Mouse (Mus musculus) testis, postnatal 14 days (tissue): ENCODE data around the gene Tulp1.
A peak's percentile ranks its signal among the peaks of the same experiment; 100 is the strongest.
"Not testable (repeated sequence)": the region's sequence is repeated elsewhere in the genome, so short reads cannot be mapped to it uniquely, and the experiment has no call there.

Experiments
- DNase-seq: peaks from one replicate; pipeline ENCODE4 v3.0.0; 2021; ENCODE audit warnings: low spot score

The Tulp1 gene

DNA sequence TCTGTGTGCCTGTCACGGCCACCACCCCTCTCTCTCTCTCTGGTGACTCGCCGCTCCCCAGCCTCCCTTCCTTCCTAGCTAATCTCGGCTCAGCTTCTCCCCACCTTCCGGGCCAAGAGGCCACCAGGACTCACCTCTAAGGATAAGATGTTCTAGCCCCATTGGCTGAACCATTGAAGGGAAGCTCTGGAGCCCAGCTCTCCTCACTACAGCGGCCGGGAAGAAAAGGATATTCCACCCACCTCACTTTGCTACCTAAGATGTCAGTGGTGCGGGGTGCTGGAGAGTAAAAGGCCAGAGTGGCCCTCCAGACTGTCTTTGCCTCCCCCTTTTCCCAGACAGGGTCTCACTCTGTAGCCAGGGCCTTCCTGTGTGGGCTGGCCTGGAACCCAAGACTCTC is at the start of gene Tulp1:
TSS of gene Tulp1 (minus strand) at position 101 of the 400 bp plus-strand sequence.
- no peak for DNase-seq

DNA sequence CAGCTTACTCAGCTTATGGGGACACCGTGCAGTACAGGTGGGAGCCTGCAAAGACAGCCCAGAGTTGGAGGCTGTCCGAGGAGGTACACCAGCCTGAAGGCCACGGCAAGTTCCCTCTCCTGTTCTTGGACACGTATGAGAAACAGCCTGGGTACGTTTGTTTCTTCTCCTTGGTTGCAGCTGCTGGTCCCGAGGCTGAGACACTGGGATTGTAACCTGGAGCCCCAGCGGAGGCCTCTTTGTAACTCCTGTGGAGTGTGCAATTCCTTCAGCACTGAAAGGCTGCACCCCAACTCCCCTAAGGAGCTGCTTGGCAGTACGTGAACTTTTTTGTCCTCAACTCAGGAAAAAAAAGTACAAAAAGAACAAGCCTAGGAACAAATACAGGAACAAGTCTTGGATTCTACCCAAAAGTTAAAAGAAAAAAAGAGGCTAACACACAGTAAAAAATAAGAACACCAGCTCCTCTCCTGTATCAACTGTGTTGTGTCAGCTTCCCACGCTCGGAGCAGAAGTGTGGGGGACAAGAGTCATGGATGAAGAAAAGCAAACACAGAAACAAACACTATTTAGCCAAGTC is 46.4 kb upstream of the Tulp1 start:
- DNase-seq, result no peak

DNA sequence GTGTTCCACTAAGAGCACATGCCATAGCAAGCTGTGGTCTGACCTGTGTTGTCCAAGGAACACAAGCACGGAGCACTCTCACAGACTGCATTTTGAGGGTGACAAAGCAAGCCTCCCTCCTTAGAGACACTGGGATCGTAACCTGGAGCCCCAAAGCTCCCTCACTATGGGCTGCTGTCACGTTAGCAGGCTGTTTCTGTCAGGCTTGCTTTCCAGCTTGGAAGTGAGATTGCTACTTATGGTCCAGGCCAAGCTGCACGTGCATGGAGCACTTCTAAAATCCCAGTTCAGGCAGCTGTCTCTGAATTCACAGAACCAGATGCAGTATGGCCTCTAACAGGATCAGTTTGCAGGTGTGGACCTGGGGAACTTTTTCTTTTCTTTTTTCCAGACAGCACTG is 45.7 kb upstream of the Tulp1 start:
- no peak for DNase-seq

DNA sequence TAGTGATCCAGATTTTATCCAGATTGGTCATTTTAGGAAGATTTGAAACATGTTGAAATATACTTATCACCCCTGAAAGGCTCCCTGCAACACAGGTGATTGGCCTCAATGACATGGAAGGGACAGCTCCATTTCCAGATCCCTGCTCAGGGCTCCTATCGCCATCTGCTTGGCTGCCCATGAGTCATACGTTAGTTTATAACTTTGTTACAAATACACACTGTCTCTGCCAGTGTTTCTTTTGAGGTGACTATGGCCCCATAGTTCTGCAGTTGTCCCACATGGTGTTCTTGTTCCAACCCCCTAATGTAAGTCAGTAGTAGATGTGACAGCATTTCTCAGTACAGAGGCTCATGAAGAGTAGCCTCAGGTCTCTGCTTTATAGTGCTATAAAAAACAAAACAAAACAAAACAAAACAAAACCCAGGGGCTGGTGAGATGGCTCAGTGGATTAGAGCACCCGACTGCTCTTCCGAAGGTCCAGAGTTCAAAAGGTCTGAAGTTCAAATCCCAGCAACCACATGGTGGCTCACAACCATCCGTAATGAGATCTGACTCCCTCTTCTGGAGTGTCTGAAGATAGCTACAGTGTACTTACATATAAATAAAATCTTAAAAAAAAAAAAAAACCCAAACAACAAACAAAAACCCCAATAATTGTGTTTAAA is 43.4 kb upstream of the Tulp1 start:
- no peak for DNase-seq

DNA sequence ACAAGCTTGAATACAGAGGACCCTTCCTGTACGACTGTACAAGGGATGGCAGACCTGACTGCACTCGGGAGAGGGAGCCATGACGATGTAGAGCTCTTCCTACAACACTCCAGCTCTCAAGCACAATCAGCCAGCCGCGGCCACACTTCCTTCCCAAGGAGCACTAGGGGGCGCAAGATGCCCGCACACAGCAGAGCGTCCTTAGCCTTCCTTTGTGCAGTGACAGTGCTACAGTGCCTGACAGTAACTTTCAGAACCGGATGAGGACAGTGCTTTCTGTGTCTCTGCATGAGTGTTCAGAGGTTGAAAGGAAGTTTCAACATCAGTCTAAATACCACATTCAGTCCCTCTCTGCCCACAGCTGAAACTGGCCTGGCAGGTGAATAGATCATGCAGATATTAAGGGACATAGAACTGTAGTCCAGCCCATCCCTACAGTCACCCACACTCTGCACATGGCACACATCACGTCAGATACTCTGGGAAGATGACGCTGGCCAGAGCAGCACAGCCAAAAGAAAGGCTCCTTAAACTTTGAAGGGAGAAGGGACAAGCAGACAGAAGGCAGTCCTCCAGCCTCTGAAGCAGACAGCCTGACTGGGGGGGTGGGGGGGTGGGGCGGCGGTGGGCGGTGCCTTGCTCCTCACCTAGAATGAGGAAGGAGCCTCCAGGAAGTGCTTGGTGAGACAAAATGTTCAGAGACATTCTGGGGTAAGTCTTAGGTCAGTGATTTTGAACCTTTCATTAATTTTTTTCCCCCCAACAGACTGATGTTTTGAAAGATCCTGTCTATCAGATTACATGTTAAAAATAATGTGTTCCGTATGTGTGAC is 42.6 kb upstream of the Tulp1 start:
- peak; percentile 56 for DNase-seq

DNA sequence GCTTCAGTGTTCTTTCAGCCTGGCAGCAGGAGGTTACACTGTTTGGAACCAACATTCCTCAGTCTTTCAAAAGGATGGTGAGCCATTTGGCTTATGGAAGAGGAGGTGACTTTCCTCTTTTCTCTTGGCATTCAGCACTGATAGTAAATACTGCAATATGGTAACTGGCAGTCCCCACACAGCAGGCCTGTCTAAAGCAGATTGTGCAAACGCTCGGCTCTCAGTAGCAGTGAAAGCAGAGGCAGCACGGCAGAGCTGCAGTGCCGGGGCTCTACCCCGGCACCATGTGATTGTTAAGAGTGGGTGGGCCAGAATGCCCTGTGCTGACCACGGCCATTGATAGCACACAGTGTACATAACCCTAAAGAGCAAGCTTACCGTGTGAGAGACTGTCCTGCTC is 41.4 kb upstream of the Tulp1 start:
- DNase-seq, result no peak

DNA sequence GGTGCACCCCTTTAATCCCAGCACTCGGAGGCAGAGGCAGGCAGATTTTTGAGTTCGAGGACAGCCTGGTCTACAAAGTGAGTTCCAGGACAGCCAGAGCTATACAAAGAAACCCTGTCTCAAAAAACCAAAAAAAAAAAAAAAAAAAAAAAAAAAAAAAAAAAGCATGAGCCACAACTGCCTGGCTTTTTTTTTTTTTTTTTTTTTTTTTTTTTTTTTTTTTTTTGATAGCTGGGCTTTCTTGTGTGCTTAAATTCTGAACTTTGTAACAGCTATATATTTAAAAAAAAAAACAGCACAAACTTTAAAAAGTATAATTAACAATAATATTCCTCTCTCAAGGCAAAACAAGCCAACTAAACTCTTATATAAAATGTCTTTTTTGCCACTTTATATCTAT is 39.7 kb upstream of the Tulp1 start:
- DNase-seq, result not testable (repeated sequence)

DNA sequence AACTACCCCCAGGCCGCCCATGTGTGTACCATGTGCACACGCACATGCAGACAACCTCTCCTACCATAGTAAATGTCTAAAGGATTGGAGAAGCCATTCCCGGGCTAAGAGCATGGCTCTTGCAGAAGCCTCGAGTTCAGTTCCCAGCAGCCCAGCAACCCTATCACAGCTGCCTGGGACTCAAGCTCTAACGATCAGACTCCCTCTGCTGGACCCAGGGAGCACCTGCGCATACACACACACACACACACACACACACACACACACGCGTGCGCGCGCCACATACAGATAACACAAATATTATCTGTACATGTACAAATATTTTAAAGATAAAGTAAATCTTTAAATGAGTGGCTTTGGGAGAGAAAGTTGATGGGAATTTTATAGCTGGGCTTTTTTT is 39.3 kb upstream of the Tulp1 start:
- no peak for DNase-seq

DNA sequence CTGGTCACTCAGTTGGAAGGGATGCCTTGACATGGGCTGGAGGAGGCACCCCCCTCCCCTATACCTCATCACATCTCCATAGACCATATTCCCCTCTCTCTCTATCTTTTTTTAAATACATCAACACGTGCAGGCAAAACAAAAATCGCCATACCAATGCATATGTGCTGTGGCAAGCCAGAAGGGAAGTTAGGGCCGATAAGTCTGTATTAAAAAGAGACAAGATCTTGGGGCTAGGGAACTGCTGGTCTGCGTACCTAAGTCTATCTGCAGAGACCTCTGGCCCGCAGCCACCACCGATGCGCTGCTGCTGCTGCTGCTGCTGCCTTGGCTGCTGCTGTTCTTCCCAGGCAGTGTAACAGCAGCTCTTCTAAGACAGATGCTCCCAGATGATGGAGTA is 30.0 kb upstream of the Tulp1 start:
- no peak for DNase-seq

DNA sequence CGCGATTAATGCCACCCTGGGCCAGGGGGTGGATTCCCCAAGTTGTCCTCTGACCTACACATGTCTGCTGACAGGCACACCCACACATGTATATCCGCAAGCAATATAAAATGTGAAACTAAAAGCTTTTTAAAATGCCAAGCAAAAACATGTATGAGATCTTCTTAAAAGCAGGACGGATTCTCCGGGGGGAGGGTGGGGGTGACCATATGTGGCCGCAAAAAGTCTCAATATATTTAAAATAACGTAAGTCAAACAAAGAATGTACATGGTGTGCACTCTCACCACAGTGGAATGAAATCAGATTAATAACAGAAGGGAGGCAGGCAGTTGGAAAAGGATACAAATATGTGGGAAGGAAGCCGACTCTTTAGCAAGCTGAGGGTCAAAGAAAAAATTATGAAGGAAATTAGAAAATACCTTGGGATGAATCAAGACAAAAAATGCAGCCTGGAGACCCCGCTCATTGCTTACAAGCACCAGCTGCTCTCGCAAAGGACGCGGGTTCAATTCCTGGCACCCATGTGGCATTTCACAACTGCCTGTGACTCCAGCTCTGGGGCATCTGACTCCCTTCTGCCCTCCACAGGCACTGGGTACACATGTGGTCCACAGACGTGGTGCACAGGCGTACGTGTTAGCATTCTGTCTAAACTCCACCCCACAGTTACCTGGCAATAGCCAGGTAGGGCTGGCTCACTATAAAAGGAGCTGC is 29.2 kb upstream of the Tulp1 start:
- DNase-seq, result no peak

DNA sequence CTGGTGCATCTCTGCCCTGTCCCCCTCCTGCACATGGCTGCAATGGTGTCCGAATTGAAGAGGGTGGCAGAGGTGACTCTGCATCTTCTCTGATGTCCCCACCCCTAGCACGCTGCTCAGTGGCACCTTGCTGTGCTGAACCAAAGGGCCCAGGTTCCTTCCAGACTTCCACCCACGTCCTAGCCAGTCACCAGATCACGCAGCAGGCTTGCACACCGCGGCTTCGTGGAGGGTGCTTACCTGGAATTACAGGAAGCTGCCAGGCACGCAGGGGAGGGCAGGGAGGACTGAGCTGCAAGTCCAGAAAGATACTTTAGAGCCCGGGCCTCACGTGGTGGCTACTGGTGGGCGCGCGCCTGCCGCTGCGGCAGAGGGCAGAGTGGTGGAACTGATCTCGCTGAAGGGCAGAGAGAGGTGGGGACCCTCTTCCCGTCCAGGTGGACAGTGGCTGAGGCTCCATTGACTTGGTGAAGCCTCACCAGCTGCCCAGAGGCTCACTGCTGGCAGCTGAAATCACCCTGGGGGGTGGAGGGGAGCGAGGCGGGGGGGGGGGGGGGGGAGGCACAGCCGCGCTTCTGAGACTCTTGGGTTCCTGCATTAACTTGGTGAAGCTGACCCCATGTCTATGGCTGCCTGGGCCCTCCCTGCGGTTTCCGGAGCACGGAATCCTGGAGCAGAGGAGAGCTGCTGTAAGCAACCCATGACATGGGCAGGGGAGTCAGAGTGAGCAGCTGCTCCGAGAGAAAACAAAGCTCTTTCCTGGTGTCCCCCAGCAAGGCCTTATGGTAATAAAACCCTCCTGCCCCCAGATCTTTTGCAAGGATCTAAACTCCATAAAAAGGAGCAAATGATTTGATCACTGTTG is 26.8 kb upstream of the Tulp1 start:
- DNase-seq, result no peak

DNA sequence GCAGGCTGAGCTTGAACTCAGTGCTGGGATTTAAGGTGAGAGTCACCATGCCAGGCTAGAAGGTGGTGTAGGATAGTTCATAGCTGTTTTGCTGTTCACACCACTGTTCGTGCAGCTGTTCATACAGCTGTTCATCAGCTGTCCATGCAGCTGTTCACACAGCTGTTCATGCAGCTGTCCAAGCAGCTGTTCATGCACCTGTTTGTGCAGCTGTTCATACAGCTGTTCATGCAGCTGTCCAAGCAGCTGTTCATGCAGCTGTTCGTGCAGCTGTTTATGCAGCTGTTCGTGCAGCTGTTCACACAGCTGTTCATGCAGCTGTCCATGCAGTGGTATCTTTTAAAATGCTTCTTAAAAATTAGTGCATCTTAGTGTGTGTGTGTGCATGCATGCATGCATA is 23.5 kb upstream of the Tulp1 start:
- DNase-seq, result no peak

DNA sequence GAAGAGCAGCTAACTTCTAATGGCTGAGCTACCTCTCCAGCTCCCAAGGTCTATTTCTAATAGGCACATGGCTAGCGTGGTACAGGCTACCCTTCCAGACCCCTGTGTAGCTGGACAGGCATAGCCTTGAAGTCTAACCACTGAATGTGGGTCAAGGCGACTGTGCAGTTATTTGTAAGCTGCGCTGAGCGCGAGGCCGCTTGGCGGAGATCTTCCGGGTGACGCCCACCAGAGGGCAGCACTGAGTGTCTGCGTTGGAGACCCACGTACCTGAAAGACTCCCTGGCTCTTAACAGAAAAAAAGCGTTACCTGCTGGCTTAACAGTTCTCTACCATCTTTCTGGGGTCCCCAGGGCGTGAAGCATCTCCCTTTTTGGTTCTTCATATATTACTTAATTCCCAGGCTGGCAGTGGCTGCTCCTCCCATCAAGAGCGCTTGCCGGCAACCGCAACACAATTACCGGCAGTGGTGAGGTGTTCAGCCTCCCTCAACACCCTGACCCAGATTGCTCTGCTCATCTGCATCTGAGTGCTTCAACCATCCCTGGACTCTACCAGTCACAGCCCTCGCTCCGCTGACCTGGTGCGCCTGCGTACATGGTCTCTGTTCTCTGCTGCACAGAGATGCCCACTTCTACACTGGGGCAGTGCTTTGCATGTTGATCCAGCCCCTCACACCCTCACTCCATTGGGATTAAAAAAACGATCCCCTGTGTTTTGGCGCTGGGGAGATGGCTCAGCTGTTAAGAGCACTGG is 21.3 kb upstream of the Tulp1 start:
- peak; percentile 82 for DNase-seq

DNA sequence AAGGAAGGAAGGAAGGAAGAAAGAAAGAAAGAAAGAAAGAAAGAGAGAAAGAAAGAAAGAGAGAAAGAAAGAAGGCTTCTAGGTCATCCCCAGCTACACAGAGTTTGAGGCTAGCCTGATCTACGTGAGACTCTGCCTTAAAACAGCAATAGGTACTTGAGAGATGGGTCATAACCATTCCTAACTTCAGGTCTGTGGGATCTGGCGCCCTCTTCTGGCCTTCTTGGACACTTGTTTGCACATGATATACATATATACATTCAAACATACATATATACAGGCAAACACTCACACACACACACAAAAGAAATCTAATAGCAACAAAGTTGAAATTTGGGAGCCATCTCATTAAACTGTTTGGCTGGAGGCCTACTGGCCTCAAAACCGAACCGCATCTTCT is 19.3 kb upstream of the Tulp1 start:
- no peak for DNase-seq

DNA sequence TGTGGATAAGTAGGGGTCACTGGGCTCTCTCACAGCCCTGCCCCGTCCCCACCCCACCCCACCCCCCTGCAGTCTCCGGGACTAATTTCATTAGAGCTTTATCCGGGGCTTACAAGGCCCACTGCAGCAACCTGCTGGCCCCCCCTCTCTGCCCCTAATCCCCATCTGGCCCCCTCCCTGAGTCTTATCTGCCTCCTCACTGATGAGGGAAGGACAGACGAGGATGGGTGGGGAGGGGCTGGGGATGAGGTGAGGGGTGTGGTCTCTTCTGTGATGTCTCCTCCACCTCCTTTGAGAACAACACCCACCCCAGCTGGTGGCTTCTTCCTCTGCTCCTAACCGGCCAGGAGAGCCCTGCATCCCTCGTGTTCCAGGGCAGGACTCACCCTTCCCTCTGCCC is 15.2 kb upstream of the Tulp1 start:
- DNase-seq, result no peak

DNA sequence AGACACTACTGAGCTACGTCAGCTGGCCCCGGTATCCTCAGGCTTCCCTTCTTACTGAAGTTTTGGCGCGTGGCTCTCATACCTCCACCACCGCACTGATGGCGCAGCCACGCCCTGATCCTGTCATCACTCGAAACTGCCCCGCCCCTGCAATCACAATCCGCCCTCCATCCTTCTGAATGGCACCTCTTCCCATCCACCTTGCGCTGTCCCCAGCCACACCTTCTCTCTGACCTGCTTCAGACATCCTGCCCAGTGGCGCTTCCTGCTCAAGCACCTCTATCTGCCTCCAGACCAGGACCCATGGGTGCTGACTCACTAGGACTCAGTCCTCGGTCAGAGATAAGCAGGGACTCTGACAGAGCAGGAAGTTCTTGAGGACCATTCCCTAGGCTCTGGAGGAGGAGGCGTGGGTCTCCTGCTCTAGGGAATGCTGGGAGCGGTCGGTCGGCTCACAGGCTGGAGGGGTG is 10.6 kb upstream of the Tulp1 start:
- no peak for DNase-seq

DNA sequence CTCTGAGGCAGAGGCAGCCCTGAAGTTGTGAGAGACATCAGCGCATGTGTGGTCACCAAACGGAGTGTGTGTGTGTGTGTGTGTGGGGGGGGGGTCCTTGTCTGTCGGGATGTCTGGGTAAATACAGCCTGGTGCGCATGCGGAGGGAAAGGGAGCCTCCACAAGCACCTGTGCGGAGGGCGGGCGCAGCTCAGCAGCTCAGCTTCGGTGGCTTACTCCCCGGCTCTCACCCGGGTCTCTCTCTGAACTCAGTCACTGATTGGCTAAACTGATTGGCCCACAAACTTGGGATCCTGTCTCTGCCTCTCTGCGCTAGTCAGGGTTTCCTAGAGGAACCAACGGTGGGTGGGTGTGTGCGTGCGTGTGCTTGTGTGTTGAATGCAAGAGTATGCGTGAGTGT is 9.5 kb upstream of the Tulp1 start:
- DNase-seq, result no peak

DNA sequence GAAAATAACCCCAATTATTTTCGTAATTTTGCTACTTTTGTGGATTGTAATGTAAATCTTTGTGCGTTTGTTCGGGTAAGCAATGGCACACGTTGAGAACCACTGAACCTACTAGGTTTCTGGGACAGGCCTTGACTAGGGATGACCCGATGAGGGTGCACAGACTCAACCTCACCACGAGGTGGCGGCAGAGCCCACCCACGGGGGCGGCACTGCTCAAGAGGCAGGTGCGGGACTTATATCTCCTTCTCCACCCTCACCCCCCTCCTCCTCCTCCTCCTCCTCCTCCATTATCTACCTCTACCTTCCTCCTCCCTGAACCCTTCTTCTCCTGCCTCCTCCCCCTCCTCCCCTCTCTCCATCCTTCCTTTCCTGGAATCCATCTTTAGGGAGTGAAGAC is 8.8 kb upstream of the Tulp1 start:
- peak; percentile 71 for DNase-seq

DNA sequence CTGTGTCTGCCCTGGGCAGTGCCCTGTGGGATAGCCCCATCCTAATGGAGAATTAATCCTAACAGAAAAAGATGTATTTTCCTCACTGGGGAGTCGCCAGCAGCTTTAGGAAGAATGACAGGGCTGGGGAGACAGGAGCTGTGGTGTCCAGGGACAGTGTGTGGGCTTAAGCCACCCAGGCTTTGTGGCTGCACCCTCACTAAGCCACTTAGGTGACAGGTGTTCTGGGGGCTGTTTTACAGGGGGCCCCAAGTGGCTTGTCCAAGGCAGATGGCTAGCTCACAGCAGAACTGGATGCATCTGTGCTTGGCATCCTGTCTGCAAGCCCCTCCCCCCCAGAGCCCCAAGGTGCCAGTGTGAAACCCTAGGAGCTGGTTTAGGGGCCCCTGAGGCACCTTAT is 6.9 kb upstream of the Tulp1 start:
- no peak for DNase-seq

DNA sequence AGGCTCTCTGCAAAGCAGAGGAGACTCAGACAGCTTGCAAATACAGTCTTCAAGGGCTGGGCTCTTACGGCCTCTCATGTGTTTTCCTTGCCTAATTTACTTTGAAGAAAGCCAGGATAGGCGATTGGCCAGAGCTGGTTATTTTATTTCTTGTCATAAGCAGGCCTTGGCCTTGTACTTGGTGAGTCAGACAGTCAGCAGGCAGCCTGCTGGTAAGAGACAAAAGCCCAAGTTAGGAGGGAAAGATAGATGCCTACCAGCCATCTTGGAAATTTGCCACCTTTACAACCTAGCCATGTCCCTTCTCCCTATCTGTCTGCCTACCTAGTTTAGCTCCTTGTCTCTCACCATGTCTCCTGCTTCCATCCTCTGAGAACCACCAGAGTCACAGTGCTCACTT is 6.3 kb upstream of the Tulp1 start:
- DNase-seq, result no peak

DNA sequence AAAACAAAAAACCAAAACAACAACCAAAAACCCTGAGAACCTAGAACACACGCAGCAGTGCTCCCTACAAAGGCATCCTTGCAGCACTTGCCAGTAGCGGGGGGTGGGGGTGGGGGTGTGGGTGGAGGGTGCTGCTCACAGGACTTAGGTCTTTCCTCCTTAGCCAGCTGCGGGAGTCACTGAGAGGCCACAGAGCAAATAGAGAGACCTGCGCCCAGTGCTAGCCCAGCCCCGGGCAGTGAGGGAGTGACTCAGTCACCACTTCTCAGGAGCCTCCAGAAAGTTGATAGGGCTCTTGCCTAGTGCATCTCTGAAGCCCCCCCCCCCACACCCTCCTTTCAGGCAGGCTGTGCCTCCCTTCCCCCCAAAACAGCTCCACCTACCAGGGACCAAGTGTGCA is 4.0 kb upstream of the Tulp1 start:
- no peak for DNase-seq
